Mouse (Mus musculus): ENCODE data around the gene Rpp21. TPM values are rescaled to one million over a fixed set of nuclear protein-coding genes. Genes with fewer than 3 reads are reported as not detected.
"Not testable (repeated sequence)": the region's sequence is repeated elsewhere in the genome, so short reads cannot be mapped to it uniquely, and the experiment has no call there.

Gene Rpp21
- polyA plus RNA-seq, 1 experiment from 2014 or later: 146 TPM

DNA sequence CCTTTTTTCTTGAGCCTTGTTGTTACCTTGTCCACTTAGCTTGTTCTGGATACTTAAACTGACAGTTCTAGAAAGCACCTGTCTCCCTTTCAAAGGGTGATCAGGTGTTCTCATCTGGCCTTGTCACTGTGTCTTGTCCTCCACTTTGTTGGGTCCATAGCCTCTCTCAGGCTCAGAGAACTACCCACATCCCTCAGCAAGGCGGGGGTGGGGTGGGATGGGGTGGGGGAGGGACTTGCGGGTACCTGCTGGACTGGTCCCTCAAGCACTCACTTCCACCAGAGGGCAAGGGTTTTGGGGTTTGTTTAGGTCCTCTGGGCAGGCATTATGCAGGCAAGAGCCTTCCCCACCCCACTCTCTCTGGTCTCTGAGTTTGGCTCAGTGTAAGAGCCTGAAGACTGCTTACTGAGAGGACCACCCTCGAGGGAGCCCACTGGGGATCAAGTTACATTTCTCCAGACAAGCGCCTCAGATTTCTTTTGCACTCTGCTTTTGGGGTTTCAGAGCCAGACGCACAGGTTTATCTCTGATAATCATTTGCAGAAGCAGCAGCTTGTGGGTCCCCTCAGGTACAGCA, 17.1 kb downstream of the Rpp21 start:
- Histone ChIP-seq H3K36me3 (ENCODE audit: insufficient read depth, low read length) (no peaks in the 10 kb centered on the region), H3K27me3 (replicated peaks; ENCODE audit: insufficient read depth, low read length) (no peaks in the 10 kb centered on the region), H3K9me3 (ENCODE audit: low read length) (no peaks in the 10 kb centered on the region), H3K27ac (ENCODE audit: low read length) (no peak overlapping the region), H3K4me2 (replicated peaks; ENCODE audit: low read depth, low read length) (no peak overlapping the region), H3K9ac (replicated peaks; ENCODE audit: low read depth) (no peak overlapping the region), H3K4me3 (ENCODE audit: low read depth, low read length) (no peak overlapping the region), H3K4me1 (ENCODE audit: insufficient read depth, low read depth, low read length) (no peaks in the 10 kb centered on the region)
- TF ChIP-seq EP300 (IDR thresholded peaks at IDR 0.05) (no peak), CTCF (IDR thresholded peaks at IDR 0.05) (no peak)
- ATAC-seq: no peak; the same call in 1 of the 2 replicates
- DNase-seq (ENCODE audit: low spot score): no peak
- 5% methylated on average over 5 of the region's 5 CpGs for WGBS

DNA sequence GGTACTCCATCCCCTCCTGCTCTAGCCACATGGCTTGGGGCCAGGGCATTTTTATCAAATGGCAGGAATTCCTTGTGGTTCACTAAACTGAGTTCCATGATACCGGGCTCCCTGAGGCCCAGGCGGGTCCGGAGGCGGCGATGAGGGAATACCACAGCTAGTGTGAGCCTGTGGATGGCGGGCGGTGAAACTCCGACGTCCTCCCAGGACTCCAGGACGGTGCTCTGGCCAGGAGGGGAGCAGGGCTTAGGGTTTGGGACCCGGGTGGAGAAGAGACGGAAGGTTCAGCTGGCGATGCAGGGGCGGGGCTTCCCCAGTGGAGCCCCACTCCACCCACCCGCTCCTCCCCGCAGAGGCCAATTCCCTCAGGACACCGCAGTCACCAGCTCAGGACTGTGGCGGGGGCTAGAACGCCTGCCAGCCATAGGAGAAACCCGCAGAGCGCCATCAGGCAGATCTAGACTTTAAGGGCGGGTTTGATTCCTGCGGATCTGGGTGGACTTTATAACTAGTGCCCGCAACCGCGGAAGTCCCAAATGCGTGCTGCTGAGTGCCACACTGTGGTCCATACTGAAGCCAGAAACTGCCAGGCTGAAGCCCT, 20.4 kb downstream of the Rpp21 start:
- ATAC-seq (peak; percentile 72), DNase-seq (ENCODE audit: low spot score) (no peak)
- Histone ChIP-seq H3K27me3 (replicated peaks; ENCODE audit: insufficient read depth, low read length) (no peaks in the 10 kb centered on the region), H3K9me3 (ENCODE audit: low read length) (no peaks in the 10 kb centered on the region), H3K36me3 (ENCODE audit: insufficient read depth, low read length) (no peaks in the 10 kb centered on the region), H3K9ac (replicated peaks; ENCODE audit: low read depth) (peak overlapping the region; percentile 32; the same call in 1 of the 2 replicates), H3K4me1 (ENCODE audit: insufficient read depth, low read depth, low read length) (no peaks in the 10 kb centered on the region), H3K4me3 (ENCODE audit: low read depth, low read length) (peak overlapping the region; percentile 39), H3K4me2 (replicated peaks; ENCODE audit: low read depth, low read length) (peak overlapping the region; percentile 66), H3K27ac (ENCODE audit: low read length) (no peak overlapping the region)
- 1% methylated on average over 26 of the region's 27 CpGs for WGBS
- TF ChIP-seq EP300 (IDR thresholded peaks at IDR 0.05): no peak
- TF ChIP-seq CTCF (IDR thresholded peaks at IDR 0.05): no peak

DNA sequence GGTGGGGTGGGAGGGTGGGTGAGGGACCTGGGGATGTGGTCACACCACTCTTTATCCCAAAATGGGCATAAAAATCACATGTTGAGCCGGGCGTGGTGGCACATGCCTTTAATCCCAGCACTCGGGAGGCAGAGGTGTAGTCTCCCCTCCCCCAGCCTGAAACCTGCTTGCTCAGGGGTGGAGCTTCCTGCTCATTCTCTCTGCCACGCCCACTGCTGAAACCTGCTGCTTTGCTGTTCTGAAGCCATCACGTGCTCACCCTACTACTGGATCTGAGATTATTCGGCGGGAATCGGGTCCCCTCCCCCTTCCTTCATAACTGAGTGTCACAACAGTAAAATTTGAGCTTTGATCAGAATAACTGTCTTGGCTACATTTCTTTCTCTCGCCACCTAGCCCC, 22.6 kb downstream of the Rpp21 start:
- H3K9me3 ChIP-seq (ENCODE audit: low read length); H3K27ac ChIP-seq (ENCODE audit: low read length); H3K9ac ChIP-seq (replicated peaks; ENCODE audit: low read depth); H3K4me3 ChIP-seq (ENCODE audit: low read depth, low read length); H3K4me1 ChIP-seq (ENCODE audit: insufficient read depth, low read depth, low read length); H3K36me3 ChIP-seq (ENCODE audit: insufficient read depth, low read length); H3K4me2 ChIP-seq (replicated peaks; ENCODE audit: low read depth, low read length); ATAC-seq; H3K27me3 ChIP-seq (replicated peaks; ENCODE audit: insufficient read depth, low read length); DNase-seq (ENCODE audit: low spot score): not testable (repeated sequence)
- WGBS: 12% methylated on average over 8 of the region's 9 CpGs

DNA sequence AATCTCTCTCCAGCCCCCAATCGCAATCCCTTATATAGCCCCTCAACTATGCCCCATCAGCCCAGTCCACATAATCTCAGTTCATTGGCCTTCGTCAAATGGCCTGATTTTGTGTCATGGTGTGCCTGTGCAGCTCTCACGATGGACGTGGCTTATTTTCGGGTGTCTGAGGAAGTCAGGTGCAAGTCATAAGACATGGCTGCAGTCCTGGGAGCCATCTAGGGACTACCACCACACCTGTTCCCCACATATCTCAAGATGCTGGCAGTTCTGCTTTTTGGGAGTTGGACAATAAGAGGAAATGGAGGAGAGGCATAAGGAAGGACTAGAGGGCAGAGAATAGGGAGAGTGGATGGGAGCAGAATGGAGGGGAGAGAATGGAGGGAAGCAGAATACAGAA, 24.3 kb downstream of the Rpp21 start:
- Histone ChIP-seq H3K9ac (replicated peaks; ENCODE audit: low read depth) (no peak overlapping the region), H3K4me2 (replicated peaks; ENCODE audit: low read depth, low read length) (no peak overlapping the region), H3K4me3 (ENCODE audit: low read depth, low read length) (no peak overlapping the region), H3K27ac (ENCODE audit: low read length) (no peak overlapping the region), H3K27me3 (replicated peaks; ENCODE audit: insufficient read depth, low read length) (peaks cover 7% of the 10 kb centered on the region), H3K9me3 (ENCODE audit: low read length) (no peaks in the 10 kb centered on the region), H3K4me1 (ENCODE audit: insufficient read depth, low read depth, low read length) (no peaks in the 10 kb centered on the region), H3K36me3 (ENCODE audit: insufficient read depth, low read length) (no peaks in the 10 kb centered on the region)
- ATAC-seq: no peak
- DNase-seq (ENCODE audit: low spot score): no peak
- no peak for TF ChIP-seq CTCF (IDR thresholded peaks at IDR 0.05)
- no peak for TF ChIP-seq EP300 (IDR thresholded peaks at IDR 0.05)
- WGBS: 74% methylated on average over 5 of the region's 5 CpGs

DNA sequence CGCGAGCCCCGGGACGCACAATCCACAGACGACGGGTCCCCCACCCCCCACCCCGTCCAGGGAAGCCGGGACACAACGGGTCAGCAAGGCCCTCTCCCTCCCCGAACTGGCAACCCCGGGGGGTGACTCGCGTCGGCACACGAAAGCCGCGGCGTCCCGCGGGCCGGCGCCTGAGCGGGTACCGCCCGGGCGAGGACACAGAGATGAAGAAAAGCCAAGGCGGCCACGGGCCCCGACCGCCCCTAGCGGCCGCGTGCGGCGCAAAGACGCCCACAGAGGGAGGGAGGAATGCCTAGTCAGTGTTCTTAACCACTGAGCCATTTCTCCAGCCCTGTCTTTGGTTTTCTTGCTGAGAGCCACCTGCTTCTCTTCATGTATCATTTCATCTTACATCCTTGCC, 26.6 kb downstream of the Rpp21 start:
- DNase-seq (ENCODE audit: low spot score) (peak; percentile 97), ATAC-seq (no peak)
- Histone ChIP-seq H3K4me3 (ENCODE audit: low read depth, low read length) (no peak overlapping the region), H3K4me1 (ENCODE audit: insufficient read depth, low read depth, low read length) (no peaks in the 10 kb centered on the region), H3K27me3 (replicated peaks; ENCODE audit: insufficient read depth, low read length) (peaks cover 7% of the 10 kb centered on the region), H3K9me3 (ENCODE audit: low read length) (no peaks in the 10 kb centered on the region), H3K36me3 (ENCODE audit: insufficient read depth, low read length) (no peaks in the 10 kb centered on the region), H3K4me2 (replicated peaks; ENCODE audit: low read depth, low read length) (no peak overlapping the region), H3K27ac (ENCODE audit: low read length) (no peak overlapping the region), H3K9ac (replicated peaks; ENCODE audit: low read depth) (no peak overlapping the region)
- WGBS: 12% methylated on average over 34 of the region's 36 CpGs
- TF ChIP-seq EP300 (IDR thresholded peaks at IDR 0.05) (no peak), CTCF (IDR thresholded peaks at IDR 0.05) (peak; percentile 82)

DNA sequence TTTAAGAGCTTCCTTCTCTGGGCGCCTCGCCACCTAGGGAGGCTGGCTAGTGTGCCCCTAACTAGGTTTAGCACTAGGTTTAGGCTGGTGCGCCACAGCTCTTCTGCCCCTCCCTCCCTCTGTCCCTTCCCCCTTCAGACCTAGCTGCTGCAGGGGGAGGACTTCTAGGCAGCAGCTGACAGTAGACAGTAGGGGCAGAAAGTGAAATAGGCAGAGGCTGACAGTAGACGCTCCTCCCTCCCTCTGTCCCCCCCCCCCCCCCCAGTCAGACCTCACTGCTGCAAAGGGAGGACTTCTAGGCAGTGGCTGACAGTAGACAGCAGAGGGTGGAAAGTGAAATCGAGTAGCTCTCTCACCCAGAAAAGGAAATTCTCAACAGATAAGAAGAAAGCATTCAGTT, 28.8 kb downstream of the Rpp21 start:
- Histone ChIP-seq H3K4me1 (ENCODE audit: insufficient read depth, low read depth, low read length) (no peaks in the 10 kb centered on the region), H3K27me3 (replicated peaks; ENCODE audit: insufficient read depth, low read length) (peaks cover 22% of the 10 kb centered on the region), H3K4me2 (replicated peaks; ENCODE audit: low read depth, low read length) (no peak overlapping the region), H3K4me3 (ENCODE audit: low read depth, low read length) (no peak overlapping the region), H3K27ac (ENCODE audit: low read length) (no peak overlapping the region), H3K9me3 (ENCODE audit: low read length) (no peaks in the 10 kb centered on the region), H3K36me3 (ENCODE audit: insufficient read depth, low read length) (no peaks in the 10 kb centered on the region), H3K9ac (replicated peaks; ENCODE audit: low read depth) (no peak overlapping the region)
- ATAC-seq (no peak), DNase-seq (ENCODE audit: low spot score) (no peak)
- 0% methylated on average over 5 of the region's 5 CpGs for WGBS
- TF ChIP-seq CTCF (IDR thresholded peaks at IDR 0.05) (no peak), EP300 (IDR thresholded peaks at IDR 0.05) (no peak)
